19 mouse cellular contexts compared by ENCODE assay signal in the genomic region with DNA sequence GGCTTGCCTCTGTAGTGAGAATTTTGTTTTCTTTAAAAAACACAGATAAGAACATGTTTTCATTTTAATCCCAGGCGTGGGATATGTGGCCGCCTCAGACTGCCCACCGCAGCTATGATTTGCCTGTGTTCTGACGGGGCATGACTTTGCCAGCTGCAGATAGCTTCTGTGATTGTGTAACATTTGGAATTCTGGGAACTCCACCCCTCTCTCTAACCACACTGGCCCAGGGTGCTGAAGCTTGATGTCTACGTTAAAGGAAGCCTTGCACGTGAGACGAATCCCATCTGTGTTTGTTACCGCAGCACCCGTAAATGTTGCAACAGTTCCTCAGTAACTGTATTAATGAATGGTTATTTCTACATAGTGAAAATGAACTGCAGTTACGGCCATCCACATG. TPM values are rescaled to one million over a fixed set of nuclear protein-coding genes. Genes with fewer than 3 reads are reported as not detected.
DNase-seq lines count a peak whose midpoint lies in the region; ATAC-seq and TF ChIP-seq lines count a peak whose summit lies in the region.
"Had no signal": no experiment of that assay in that cellular context is flagged by ENCODE, and none has a peak within 500 bp of the region (broad histone marks: within the 10 kb centered on the region; RNA-seq: fewer than 3 reads in every experiment).

No protein-coding gene starts in this region.

- peak; percentile 84 for ATAC-seq in lung, postnatal 0 days
- peak; percentile 41; the same call in 1 of the 2 replicates for ATAC-seq in stomach, postnatal 0 days (ENCODE audit: low FRiP score, low TSS enrichment)
- ATAC-seq: CD4-positive, CD25-positive, alpha-beta regulatory T cell, adult 4 months; midbrain, embryonic 15.5 days had no signal

- no peaks in the 10 kb centered on the region for H3K9me3 ChIP-seq in lung, postnatal 0 days (ENCODE audit: low read length)
- no peaks in the 10 kb centered on the region for H3K9me3 ChIP-seq in stomach, postnatal 0 days (ENCODE audit: control insufficient read depth, low read length)
- H3K9me3 ChIP-seq: hindbrain, embryonic 13.5 days; midbrain, embryonic 15.5 days; neural tube, embryonic 13.5 days had no signal

- peak overlapping the region; percentile 39; the same call in 1 of the 2 replicates for H3K27ac ChIP-seq in thymus, adult 2 months (ENCODE audit: control insufficient read depth, insufficient read depth, low read length)
- peak overlapping the region; percentile 57; the same call in 1 of the 2 replicates for H3K27ac ChIP-seq in lung, postnatal 0 days (ENCODE audit: low read length)
- H3K27ac ChIP-seq in stomach, postnatal 0 days (replicated peaks) = no peak overlapping the region
- H3K27ac ChIP-seq: hindbrain, embryonic 13.5 days; macrophage; midbrain, embryonic 15.5 days; neural tube, embryonic 13.5 days had no signal

- H3K4me2 ChIP-seq in lung, postnatal 0 days (replicated peaks; ENCODE audit: low read depth, low read length) = no peak overlapping the region
- H3K4me2 ChIP-seq in stomach, postnatal 0 days (replicated peaks; ENCODE audit: low read depth) = no peak overlapping the region
- H3K4me2 ChIP-seq: heart, embryonic 11.5 days; hindbrain, embryonic 13.5 days; midbrain, embryonic 15.5 days; neural tube, embryonic 13.5 days had no signal

- 9% methylated on average over 10 of the region's 10 CpGs for WGBS in thymus, adult 2 months
- WGBS in lung, postnatal 0 days = 42% methylated on average over 10 of the region's 10 CpGs
- 25% methylated on average over 10 of the region's 10 CpGs for WGBS in stomach, postnatal 0 days

- H3K9ac ChIP-seq in lung, postnatal 0 days (replicated peaks; ENCODE audit: low read depth) = no peak overlapping the region
- H3K9ac ChIP-seq in stomach, postnatal 0 days (ENCODE audit: low read length) = no peak overlapping the region
- H3K9ac ChIP-seq: hindbrain, embryonic 13.5 days; midbrain, embryonic 15.5 days; neural tube, embryonic 13.5 days had no signal

- no peak for TF ChIP-seq POLR2A in thymus, adult 2 months (IDR thresholded peaks at IDR 0.05; ENCODE audit: control insufficient read depth, extremely low read depth, insufficient read depth, low read length, poor library complexity)

- TF ChIP-seq EP300 in lung, postnatal 0 days (IDR thresholded peaks at IDR 0.05) = peak; percentile 75
- no peak for TF ChIP-seq EP300 in stomach, postnatal 0 days (optimal IDR thresholded peaks at IDR 0.05)

- peaks cover 33% of the 10 kb centered on the region for H3K4me1 ChIP-seq in thymus, adult 2 months (replicated peaks; ENCODE audit: control insufficient read depth, insufficient read depth, low read length)
- no peaks in the 10 kb centered on the region; the same call in 1 of the 2 replicates for H3K4me1 ChIP-seq in lung, postnatal 0 days (ENCODE audit: insufficient read depth, low read depth, low read length)
- H3K4me1 ChIP-seq in stomach, postnatal 0 days (replicated peaks; ENCODE audit: control insufficient read depth, insufficient read depth) = no peaks in the 10 kb centered on the region
- H3K4me1 ChIP-seq: hindbrain, embryonic 13.5 days; midbrain, embryonic 15.5 days had no signal

- no peak for TF ChIP-seq CTCF in thymus, adult 2 months (IDR thresholded peaks at IDR 0.05; ENCODE audit: borderline replicate concordance, control insufficient read depth, extremely low read depth, insufficient read depth, low read length, poor library complexity)
- no peak for TF ChIP-seq CTCF in lung, postnatal 0 days (IDR thresholded peaks at IDR 0.05)
- TF ChIP-seq CTCF in stomach, postnatal 0 days (IDR thresholded peaks at IDR 0.05; ENCODE audit: low read depth) = no peak

- no peaks in the 10 kb centered on the region for H3K36me3 ChIP-seq in thymus, adult 2 months (ENCODE audit: control insufficient read depth, insufficient read depth, low read length)
- no peaks in the 10 kb centered on the region for H3K36me3 ChIP-seq in lung, postnatal 0 days (ENCODE audit: insufficient read depth, low read length)
- no peaks in the 10 kb centered on the region for H3K36me3 ChIP-seq in stomach, postnatal 0 days (ENCODE audit: control insufficient read depth, insufficient read depth, low read length)
- H3K36me3 ChIP-seq: hindbrain, embryonic 13.5 days; midbrain, embryonic 15.5 days; neural tube, embryonic 13.5 days had no signal

- intact Hi-C loops in heart, postnatal 10 days (cut with DNase I) = no loop called here

- H3K27me3 ChIP-seq in thymus, adult 2 months (ENCODE audit: control insufficient read depth, insufficient read depth, low read length) = no peaks in the 10 kb centered on the region
- no peaks in the 10 kb centered on the region for H3K27me3 ChIP-seq in lung, postnatal 0 days (replicated peaks; ENCODE audit: insufficient read depth, low read length)
- H3K27me3 ChIP-seq in stomach, postnatal 0 days (ENCODE audit: control insufficient read depth, insufficient read depth, low read length) = no peaks in the 10 kb centered on the region
- H3K27me3 ChIP-seq: hindbrain, embryonic 13.5 days; midbrain, embryonic 15.5 days; neural tube, embryonic 13.5 days had no signal

- H3K4me3 ChIP-seq in thymus, adult 2 months (ENCODE audit: control insufficient read depth, insufficient read depth, low read length) = no peak overlapping the region
- no peak overlapping the region for H3K4me3 ChIP-seq in lung, postnatal 0 days (ENCODE audit: low read depth, low read length)
- no peak overlapping the region for H3K4me3 ChIP-seq in stomach, postnatal 0 days (ENCODE audit: low read depth, low read length)
- H3K4me3 ChIP-seq: hindbrain, embryonic 13.5 days; midbrain, embryonic 15.5 days; neural tube, embryonic 13.5 days had no signal

- DNase-seq in heart, adult 18-20 months = peak; percentile 41 to 64
- no peak for DNase-seq in heart, postnatal 10 days
- no peak for DNase-seq in thymus, adult 2 months
- no peak for DNase-seq in thymus, postnatal 10 days (ENCODE audit: low spot score in 2 of 2)
- peak; percentile 90 for DNase-seq in lung, postnatal 0 days (ENCODE audit: low spot score)
- DNase-seq in stomach, postnatal 0 days (ENCODE audit: low spot score) = peak; percentile 20
- no peak for DNase-seq in MN1 (ENCODE audit: low spot score)
- no peak for DNase-seq in left cerebral cortex, adult 9 months (ENCODE audit: low spot score in 2 of 2)
- DNase-seq: cerebellum, adult 2 months; embryo, embryonic 11 days; kidney, adult 11 months; kidney, postnatal 36 days; retina, postnatal 1 day had no signal

RNA-seq across cellular contexts. Expression of a gene that starts 26.7 kb away (rescaled TPM):
- total RNA-seq in heart, adult 18-20 months (2021) = 10 to 100 TPM; 54.2 to 54.3 TPM
- 10 to 100 TPM; 74.3 to 75.9 TPM for total RNA-seq in heart, postnatal 10 days (2021)
- 51.0 and 54.7 TPM in 2 replicates for polyA plus RNA-seq in thymus, adult 2 months (2012; rRNA removed)
- polyA plus RNA-seq in lung, postnatal 0 days (2015; fragmentation: Nextera tagmentation; extraction: Ambion mirVana) = 42.1 and 44.8 TPM in 2 replicates
- polyA plus RNA-seq in stomach, postnatal 0 days (2015; fragmentation: Nextera tagmentation; extraction: Ambion mirVana) = 63.8 and 66.5 TPM in 2 replicates

Comparison
In these comparisons a context has a peak if more than half of its experiments do, and no peak if none do; other contexts are left out.
1. DNase-seq: peak in heart, adult 18-20 months (2 of 2), lung, postnatal 0 days (single experiment) and stomach, postnatal 0 days (single experiment); none in heart, postnatal 10 days (0 of 2), thymus, adult 2 months (single experiment), thymus, postnatal 10 days (0 of 2), MN1 (single experiment) and left cerebral cortex, adult 9 months (0 of 2).